Mouse (Mus musculus) kidney, postnatal 25 days (tissue): ENCODE measurements around the gene Ppib.

Experiments
- DNase-seq, 2 experiments: peaks; one replicate each; pipeline ENCODE4 v3.0.0; 2021; ENCODE audit warnings: mixed read lengths in 2 of 2

The Ppib gene

DNA sequence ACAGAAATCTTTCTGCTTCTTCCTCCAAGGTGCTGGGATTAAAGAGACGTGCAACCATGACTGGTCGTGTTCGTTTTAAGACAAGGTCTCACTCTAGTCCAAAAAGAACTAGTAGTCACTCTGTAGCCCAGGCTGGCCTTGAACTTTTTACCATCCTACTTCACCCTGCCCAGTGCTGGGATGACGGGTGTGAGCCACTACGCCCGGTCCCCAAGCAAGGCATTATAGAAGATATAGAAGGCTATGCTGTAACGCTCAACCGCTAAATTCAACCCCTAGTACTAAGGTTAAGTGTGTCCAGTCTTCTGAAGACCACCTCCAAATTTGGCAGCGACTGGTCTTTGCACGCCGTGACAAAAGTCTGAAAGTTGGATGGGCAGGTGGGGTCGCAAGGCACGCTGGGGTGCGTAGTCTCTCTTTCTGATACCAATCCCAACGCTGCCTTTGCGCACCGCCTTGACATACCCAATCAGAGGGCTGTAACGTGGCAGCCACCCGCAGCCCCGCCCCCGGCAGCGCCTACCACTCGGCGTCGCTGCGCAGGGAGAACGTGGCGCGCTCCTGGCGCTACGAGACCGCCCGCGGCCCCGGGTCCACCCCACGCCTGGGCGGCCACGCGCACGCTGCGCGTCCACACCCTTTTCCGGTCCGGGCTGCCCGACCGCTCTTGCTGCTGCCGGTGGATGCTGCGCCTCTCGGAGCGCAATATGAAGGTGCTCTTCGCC is at the start of gene Ppib:
TSS of gene Ppib (plus strand) at position 640 of the 725 bp plus-strand sequence.
- peak; percentile 97 to 100 for DNase-seq

- DNase-seq: no peak
Observed at GRCm38 (mm10) chr9:66020601-66021000, 39.4 kb upstream of the Ppib start.

DNA sequence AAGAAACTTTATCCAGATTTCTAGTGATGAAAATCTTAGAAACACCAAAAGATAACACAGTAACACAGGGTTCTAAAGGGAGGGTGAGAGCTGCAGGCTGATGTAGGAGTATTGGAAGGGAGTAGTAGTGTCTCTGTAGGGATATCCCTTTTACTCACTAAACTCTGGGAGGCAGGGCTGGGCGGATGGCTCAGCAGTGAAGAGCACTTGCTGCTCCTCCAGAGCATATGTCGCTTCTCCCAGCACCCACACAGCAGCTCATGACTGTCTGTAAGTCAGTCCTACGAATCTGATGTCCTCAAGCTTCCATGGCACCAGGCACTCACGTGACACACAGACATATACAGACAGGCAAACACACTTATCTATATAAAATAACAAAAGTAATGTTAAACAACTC is 21.9 kb upstream of the Ppib start:
- DNase-seq: no peak

GRCm38 (mm10) chr9:66038581-66038980 is 21.4 kb upstream of the Ppib start:
- no peak for DNase-seq

GRCm38 (mm10) chr9:66039290-66039689 is 20.7 kb upstream of the Ppib start:
- DNase-seq: no peak

DNA sequence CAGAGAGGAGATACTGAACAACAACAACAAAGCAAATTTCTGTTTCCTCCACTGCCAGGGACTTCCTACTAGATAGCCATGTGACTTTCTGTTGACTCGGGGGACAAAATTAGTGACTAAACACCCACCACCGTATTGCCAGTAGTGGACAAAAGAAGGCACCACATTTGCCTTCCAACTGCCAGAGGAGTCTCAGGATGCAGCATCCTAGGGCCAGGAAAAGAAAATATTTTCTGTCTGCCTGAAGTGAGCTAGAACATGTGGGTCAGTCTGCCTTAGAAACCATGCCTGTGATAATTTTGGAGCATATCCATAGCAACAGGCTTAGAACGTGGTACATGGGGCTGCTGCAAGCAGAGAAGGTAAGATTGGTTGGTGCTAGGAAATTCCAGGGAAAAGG is 19.2 kb upstream of the Ppib start:
- DNase-seq: no peak

DNA sequence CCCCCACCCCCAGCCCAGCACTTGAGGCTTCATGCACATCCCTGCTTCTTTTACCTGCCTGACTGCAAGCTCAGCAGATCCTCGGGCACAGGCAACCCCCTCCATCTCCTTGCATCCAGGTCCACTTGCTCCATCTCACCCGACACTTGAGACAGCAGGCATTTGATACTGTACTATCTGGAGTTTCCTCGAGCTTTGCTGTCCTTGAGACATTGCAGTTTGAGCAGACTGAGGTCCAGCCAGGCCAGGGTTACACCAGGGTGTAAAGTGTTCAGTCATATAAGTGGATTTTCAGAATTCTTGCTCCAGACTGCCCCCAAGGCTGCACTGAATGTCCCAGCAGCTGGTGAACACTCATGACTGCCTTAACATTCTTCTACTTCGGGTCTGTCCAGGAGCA is 17.7 kb upstream of the Ppib start:
- DNase-seq: no peak

GRCm38 (mm10) chr9:66043241-66043640 is 16.8 kb upstream of the Ppib start:
- no peak for DNase-seq

GRCm38 (mm10) chr9:66049931-66050601 is 10.0 kb upstream of the Ppib start:
- DNase-seq: no peak

DNA sequence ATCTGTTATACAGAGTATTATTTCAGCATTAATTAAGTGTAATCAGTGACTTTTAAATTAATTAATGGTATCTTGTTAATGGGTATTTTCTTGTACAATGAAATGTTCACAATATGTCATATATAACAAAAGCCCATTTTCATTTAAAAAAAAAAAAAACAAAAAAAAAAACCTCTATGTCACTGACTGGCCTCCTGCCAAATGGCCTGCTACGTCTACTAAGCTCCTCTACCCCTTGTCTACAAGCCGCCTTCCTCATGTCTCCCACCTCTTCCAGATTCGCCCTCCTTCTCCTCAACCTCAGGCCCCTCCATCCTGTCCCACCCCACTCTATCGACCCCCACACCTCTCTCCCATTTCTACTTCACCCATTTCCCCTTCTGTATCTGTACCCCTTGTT is 8.5 kb upstream of the Ppib start:
- no peak for DNase-seq

GRCm38 (mm10) chr9:66052731-66053130 is 7.3 kb upstream of the Ppib start:
- peak in 1 of 2 experiments; percentile 21 for DNase-seq

DNA sequence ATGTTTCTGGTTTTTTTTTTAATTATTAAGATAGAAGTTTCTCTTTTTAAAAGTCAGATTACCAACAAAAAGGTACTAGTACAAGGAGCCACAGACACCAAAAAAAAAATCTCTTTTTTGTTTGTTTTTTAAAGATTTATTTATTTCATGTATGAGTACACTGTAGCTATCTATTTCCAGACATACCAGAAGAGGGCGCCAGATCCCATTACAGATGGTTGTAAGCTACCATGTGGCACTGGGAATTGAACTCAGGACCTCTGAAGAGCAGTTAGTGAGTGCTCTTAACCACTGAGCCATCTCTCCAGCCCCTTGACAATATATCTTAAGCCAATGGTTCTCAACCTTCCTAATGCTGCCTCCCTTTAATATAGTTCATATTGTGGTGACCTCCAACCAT is 6.4 kb upstream of the Ppib start:
- no peak for DNase-seq

- DNase-seq: no peak
Observed at GRCm38 (mm10) chr9:66060308-66060647, 256 bp downstream of the Ppib start.

DNA sequence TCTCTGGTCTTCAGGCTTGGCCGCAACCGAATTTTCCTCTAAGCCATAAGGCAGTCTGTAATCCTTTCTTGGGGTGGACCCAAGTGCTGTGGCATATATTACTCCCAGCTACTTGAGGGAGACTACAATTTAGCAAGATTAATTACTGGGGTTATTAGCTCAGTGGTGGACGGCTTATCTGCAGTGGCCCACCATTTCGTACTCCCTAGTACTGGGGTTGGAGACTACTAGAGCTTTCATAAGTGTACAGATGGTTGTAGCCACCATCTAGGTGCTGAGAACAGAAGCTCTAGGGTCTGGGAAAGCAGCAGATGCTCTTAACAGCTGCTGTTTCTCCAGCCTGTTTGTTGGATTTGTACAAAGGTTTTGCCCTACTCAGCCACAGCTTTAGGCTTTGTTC is 964 bp downstream of the Ppib start:
- DNase-seq: no peak

DNA sequence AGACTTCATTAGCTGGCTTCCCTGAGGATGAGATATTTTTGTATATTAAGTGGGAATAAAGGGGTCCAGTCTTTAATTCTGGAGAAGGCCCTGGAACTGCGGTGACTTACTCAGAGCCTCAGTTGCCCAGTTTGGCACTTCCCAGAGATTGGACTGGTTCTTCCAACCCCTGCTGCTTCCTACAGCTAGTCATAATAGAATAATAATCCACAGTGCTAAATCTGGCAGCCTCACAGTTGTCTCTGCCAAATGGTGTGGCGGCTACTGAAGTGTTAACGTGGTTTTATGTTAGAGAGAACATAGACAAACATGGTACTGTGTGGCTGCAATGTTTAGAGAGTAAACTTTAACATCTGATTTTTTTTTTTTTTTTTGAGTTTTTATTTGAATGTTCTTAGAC is 1.6 kb downstream of the Ppib start:
- no peak for DNase-seq

DNA sequence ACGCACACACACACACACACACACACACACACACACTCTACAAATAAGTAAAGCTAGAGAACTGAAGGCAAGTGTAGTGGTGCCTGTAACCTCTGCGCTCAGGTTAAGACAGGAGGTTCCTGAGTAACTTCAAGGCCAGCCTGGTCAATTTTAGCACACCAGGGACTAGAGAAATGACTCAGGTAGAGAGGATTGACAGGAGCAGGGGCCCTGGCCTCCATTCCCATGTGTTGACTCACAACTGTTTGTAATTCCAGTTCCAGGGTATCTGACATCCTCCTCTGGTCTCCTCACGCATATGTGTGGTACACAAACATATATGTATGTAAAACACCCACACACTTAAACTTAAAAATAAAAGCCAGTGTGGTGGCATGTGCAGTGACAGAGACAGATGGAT is 3.4 kb downstream of the Ppib start:
- no peak for DNase-seq

- no peak for DNase-seq
Observed at GRCm38 (mm10) chr9:66064316-66064715, 4.3 kb downstream of the Ppib start.

- DNase-seq: no peak
Observed at GRCm38 (mm10) chr9:66066791-66067190, 6.8 kb downstream of the Ppib start.

DNA sequence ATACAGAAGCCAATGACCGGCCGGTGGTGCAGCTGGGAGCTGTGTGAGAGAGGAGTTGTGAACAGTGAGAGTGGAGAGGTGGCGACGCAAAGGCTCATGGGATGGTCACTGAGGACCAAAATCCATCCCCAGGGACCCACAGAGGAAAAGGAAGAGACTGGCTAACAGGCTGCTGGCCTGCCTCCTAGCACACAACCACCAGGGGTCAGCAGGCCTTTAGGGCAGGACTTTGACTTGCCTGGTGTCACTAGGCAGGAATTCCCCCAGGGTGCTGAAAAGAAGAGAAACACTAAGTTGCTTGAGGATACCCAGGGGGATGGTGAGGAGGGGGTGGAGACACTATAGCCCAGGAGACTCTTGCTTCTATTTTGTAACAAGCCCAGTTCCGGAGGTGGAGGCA is 7.5 kb downstream of the Ppib start:
- DNase-seq: peak; percentile 64 to 74

- no peak for DNase-seq
Observed at GRCm38 (mm10) chr9:66068056-66068455, 8.0 kb downstream of the Ppib start.

DNA sequence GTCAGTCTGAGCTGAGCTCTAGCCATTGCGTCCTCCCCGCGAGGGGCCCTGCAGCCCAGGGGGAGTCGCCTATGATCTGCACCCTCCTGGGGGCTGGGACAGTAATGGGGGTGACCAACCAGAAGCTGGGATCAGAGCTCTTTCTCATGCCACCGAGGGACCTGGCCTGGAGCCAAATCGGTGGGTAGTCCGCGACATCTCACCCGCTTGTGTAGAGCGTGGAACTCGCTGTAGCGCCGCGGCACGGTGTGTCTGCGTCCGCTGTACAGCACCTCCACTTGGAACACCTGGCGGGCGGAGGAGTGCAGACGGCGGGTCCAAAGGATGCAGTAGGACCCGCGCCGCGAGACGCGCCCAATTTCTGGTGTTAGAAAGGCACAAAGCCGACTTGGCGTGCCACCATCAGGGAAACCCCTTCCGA is 9.0 kb downstream of the Ppib start:
- peak; percentile 29 to 59 for DNase-seq

DNA sequence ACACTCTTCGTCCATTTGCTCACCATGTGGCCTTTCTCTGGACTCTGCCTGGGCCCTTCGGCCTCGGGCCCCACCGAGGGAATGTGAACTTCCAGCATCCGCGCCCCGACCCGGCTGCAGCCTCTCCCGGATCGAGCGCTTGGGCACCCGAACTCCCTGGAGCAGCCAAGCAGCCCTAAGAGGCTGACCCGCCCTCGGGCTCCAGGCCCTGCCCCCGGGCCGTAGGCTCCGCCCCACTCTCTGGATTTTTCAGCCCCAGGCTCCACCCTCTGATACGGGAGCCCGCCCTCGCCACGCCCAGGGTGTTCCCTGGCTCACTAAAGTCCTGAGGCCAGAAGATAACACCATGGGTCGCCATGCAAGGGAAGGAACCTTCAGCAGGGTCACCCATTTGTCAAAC is 9.6 kb downstream of the Ppib start, which contains the start of gene Snx22:
TSS of gene Snx22 (minus strand) at position 137 of the 400 bp plus-strand sequence.
- DNase-seq: peak; percentile 90 to 91

DNA sequence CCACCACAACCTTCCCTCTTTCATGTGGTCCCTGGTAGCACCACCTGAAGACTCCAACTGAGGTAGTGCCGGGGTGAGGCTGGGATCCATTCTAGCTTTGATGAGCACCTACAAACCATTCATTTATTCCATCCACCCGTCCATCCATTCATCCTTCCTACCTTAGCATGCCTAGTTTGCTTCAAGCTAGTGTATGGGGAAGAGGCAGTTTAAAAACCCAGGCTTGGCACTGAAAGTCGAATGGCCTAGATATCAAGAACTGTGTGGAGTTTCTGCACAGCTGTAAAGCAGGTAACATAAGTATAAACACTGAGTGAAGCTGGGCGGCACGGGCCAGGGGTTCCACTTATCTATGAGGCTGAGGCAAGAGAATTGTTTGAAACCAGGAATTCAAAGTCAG is 10.1 kb downstream of the Ppib start:
- DNase-seq: no peak

- DNase-seq: no peak
Observed at GRCm38 (mm10) chr9:66072754-66073153, 12.7 kb downstream of the Ppib start.

DNA sequence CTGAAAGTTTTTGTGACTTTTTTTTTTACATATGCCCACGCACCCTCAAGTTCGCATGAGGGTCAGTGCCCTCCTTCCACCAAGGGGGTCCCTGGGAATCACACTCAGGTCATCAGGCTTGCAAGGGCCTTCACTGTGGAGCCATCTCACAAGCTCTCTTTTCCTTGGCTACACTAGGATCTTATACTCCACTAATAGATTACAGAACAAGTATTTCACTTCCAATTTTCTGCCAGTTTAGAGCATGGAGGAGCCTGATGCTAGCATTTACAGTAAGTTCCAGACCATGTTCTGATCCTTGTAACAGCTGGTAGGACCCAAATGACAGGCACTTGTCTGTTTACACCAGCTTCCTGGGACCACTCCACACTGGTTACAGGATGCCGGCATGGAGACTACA is 18.1 kb downstream of the Ppib start:
- no peak for DNase-seq
